Mouse (Mus musculus) adrenal gland, adult (tissue): Measurements from ENCODE around the gene Otx2.
A peak's percentile ranks its signal among the peaks of the same experiment; 100 is the strongest.
"Not testable (repeated sequence)": the region's sequence is repeated elsewhere in the genome, so short reads cannot be mapped to it uniquely, and the experiment has no call there.

Experiments used
- DNase-seq, 2 experiments: peaks; one replicate each; pipeline ENCODE4 v3.0.0; 2022 to 2023; ENCODE audit warnings: low spot score in 1 of 2; ENCODE audit not compliant: inconsistent age in 2 of 2

Gene Otx2

DNA sequence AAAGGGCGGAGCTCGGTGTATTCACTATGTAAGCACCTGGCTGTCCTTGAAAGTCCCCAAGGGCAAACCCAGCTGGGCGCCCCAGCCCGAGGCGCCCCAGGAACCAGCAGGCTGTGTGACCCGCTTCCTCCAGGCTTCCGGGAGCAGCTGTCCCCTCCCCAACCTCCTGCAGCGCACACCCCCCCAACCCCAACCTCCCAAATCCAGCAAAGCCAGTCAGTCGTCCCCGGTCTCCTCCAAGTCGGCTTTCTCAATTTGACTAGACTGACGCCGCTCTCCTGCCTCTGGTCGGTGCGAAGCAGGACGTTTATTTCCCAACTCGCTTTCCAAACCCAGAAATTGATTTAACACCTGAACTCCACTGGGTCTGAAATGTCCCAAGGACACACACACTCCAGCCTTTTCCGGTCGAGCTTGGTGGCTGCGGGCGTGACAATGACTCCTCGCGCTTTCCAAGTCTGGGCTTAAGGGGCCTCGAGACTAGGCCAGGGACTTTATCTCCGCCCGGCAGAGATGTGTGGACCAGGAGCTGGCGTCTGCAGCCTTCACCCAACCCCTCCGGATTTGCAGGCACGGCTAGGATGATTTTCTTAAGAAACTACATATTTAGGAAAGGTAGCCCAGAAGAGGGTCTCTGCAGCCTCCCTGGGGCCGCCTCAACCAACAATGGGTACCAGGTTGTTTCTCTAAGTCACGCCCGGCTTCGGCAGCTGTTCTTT, 18.4 kb downstream of the Otx2 start:
- DNase-seq, result peak in 1 of 2 experiments; percentile 24

DNA sequence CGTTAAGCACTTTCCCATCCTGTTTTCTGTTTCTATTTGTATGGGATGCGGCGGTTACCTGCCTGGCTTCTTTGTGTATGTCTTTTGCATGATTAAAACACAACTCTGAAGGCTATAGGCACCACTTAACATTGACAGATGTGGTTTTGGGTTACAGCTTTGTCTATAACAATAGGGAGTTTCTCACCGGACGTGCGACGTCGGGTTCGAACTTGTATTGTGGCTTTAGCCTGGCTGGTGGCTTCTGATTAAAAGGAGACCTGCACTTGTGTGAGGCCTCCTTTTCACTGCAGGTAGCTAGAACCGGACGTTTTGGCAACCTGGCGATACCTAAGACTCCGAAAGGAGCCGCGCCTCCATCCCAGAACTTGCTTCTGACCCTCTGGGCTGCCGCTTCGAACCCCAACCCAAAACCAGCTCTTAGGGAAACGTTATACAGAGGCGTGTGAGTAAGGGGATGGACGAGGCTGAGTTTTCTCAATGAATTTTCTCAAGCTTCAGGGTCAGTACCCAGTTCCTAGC, 19.0 kb downstream of the Otx2 start:
- DNase-seq, result no peak

DNA sequence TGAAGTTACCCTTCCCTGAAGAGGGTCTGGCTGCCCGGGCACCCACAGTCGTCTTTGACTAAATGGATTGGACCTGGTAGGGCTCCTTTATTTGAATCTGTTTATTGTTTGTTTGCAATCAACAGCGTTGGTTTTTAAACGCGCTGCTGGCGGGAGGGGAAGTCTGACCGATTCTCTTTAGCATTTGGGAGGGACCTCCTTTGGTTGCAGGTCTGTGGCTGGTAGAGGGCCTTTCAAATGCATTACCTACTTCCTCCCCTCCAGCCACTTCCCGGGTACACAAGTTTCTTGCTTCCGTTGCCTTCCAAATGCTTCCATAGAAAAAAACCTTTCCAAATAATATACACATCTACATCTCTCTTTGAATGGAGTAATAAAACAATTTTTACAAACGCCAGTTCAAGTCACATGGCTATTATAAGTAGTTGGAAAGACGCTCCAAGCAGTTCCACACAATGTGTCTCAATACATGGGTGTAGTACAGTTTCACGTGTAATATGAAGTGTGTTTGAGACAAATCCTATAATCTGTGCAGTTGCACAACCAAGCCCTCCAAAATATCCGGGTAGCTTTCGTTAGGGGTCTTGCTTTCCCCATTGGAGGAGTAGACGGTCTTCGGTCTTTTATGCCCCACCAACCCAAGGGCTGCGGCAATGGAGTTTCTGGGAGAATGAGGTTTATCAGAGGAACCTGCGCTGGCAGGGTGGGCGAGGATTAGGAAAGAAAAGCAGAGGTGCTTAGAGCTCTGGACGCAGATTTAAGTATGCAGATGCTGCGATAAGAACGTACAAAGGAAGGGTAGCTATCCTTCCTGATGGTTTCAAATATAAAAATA, 19.7 kb downstream of the Otx2 start:
- no peak for DNase-seq

DNA sequence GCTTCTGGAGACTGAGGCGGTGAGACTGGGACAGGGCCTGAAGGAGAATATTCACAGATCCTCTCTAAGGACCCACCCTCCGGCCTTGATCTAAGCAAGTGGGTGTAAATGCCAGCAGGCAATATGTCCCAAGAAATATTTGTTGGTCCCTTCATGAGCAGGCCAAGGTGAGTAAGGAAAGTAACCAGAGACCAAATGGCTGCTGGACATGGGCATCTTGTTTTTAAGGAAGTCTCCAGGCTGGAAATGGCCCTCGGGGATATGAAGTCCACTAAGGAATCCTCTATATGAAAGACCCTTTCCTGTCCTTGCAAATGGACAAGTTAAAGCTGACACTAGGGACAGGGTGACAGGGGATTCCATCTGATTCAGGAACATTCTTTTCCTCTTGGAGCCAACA, 20.5 kb downstream of the Otx2 start:
- DNase-seq, result no peak

GRCm38 (mm10) chr14:48652256-48652655, 21.4 kb downstream of the Otx2 start:
- no peak for DNase-seq

DNA sequence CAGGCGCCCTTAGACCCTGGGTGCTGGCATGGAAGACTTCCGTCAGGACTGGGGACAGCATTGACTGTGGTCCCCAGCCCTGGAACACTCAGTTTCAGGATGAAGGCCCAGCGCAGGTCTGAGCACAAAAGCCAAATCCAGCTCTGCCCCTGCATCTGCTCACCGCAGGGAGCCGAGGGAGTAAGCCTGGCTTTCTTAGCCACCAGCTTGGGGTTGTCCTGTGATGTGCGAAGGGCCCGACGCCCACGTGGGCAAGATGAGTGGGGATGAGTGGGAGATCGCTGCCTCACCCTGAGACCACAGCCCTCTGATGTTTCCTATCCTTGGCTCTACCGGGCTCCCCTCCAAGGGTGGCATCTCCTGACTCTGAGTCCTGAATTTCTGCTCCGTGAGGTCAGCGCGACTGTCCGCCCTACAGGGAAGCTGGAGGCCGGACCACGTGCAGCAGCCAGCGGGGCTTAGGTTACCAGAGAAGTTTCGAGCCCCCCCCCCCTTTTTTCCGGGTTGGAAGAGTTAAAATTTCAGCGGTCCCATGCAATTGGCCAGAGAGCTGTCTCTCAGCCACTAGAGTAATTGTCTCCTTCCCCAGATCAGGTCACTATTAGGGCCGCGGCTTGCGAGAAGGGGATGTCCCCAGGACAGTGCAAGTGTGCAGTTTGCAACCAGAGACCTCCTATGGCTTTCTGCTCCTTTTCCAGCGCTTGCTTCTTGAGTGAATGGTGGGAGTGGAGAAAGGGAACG, 22.0 kb downstream of the Otx2 start:
- no peak for DNase-seq

- no peak for DNase-seq
These were observed 31.9 kb downstream of the Otx2 start for GRCm38 (mm10) chr14:48641462-48642395.

DNA sequence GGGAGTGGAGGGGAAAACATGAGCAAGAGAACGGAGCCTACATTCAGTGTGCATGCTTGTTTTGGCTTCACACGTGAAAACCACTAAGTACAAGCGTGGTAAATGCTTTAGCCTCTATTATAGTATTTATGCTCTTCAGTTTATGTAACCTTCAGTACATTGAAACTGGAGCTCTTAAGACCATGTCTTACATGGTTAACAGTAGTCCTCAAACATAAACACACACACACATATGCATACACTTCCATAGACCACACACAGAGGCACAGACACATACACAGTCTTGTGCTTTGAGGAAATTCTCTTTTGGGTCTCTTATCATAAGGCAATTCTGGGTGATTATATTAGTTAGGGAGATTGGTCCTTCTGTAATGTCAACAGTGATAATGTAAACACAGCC, 40.5 kb downstream of the Otx2 start:
- no peak for DNase-seq

DNA sequence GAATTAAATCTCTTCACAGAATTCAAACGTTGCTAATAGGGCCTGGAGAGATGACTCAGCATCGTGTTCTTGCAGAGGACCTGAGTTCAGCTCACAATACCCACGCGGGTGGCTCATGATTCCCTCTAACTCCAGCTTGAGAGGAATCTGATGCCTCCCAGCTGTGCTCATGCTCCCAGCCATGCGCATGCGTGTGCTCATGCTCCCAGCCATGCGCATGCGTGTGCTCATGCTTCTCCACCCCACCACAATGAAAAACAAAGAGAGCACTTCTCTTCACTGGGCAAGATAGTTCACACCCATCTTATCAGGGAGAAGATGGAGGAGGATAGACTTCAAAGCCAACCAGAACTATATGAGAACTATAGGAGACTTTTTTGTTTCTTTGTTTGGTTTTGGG, 41.3 kb downstream of the Otx2 start:
- DNase-seq, result no peak

DNA sequence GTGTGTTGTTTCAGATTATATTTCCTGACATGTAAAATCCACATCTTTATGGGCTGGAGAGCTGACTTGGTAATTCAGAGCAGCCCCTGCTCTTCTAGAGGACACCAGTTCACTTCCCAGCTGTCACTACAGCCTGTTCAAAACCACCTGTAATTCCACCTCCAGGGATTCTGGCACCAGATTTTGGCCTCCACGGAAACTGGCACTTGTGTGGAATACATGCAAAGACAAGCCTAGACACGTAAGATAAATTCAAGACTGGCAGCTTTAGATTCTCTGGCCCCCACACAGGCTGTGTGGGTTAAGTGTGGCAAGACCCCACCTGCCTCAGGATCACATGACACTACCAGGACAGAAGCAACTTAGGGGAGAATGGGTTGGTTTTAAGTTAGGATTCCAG, 42.1 kb downstream of the Otx2 start:
- no peak for DNase-seq

DNA sequence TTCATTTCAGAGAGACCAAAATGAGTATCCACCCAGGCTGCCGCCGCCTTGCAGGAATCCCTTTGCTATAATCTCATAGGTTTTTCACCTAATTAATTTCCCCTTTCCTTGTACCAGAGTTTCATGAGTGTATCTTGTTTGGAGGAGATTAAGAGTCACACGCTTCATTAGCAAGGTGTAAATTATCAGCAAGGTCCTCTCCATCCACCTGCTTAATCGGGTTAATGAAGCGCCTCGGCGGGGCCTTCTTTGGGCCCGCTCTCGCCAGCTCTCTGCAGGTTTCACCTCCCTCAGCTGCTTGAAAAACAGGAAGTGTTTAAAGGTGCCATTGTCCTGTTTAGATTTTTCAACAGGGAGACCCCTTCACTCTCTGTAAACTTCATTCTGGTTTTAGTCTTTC, 44.2 kb downstream of the Otx2 start:
- DNase-seq, result no peak

DNA sequence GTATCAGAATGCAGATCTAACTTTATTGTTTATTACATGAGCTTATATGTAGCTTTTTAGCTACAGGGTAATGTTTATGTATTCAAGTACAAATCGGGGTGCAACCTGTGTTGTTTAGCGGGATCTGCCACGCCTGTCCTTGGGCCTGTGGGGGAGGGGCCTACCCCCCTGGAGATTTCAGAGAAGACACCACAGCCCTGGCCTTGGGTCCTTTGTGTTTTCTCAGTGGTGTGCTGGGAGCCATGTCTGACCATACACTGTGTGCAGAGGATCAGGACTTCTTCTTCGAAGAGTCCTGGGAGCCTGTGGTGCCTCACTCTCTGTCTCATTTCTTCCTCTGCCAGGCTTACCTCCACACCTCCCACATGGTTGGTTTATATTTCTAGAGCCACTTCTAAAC, 47.3 kb downstream of the Otx2 start:
- DNase-seq, result no peak

- no peak for DNase-seq
These were observed 48.3 kb downstream of the Otx2 start for GRCm38 (mm10) chr14:48625331-48625694.

GRCm38 (mm10) chr14:48624596-48625330, 48.9 kb downstream of the Otx2 start:
- DNase-seq, result peak in 1 of 2 experiments; percentile 66

GRCm38 (mm10) chr14:48622726-48623125, 50.9 kb downstream of the Otx2 start:
- not testable (repeated sequence) for DNase-seq

DNA sequence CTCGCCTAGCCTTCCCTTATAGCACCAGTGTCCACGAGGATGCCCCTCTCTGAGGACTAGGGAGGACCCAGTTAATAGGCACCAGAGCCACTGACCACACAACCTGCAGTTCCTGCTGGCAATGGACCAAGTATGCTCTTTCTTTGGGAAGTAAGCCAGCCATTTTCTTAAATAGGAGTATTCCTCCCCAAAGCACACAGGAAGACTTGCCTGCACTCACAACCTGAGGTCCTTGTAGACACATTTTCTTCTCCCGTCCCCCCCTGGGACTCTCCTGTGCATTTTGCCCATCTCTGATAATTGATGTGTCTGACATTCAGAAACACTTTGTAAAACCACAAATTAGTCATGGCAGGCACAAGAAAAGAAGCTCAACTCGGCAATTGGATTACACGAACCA, 57.3 kb downstream of the Otx2 start:
- no peak for DNase-seq

DNA sequence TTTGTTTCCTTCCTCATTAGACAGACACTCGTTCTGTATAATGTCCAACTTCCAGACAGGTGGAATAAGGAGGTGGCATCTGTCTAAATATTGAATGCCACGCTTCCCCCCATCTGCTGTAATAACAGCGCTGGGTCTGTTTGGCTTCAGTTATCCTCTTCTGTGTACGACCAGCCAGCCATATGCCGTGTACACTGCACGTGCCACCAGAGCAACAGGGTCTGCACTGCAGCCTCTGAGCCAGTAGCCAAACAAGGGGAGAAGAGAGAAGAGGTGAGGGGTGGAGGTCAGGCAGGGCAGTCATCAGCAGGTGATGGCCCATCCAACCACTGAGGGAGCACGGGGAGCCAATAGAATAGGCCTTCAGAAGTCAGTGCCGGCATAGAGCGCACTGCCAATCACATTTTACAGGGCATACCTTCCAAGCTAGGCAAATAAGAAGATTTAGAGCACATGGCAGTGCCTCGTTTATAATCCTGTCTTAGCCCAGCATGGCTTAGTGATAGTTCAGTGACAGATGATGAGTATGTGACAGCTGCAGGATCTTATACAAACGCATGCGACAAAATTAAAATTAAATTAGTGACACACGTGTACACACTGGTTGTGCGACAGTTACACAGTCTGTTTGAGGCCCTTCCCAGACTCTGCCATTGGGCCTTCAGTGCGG, 64.8 kb downstream of the Otx2 start:
- no peak for DNase-seq
